Mouse (Mus musculus): ENCODE measurements around the gene Bcorl1. TPM values are rescaled to one million over a fixed set of nuclear protein-coding genes. Genes with fewer than 3 reads are reported as not detected.

Gene Bcorl1
- polyA plus RNA-seq, 1 experiment: 6.8 TPM

DNA sequence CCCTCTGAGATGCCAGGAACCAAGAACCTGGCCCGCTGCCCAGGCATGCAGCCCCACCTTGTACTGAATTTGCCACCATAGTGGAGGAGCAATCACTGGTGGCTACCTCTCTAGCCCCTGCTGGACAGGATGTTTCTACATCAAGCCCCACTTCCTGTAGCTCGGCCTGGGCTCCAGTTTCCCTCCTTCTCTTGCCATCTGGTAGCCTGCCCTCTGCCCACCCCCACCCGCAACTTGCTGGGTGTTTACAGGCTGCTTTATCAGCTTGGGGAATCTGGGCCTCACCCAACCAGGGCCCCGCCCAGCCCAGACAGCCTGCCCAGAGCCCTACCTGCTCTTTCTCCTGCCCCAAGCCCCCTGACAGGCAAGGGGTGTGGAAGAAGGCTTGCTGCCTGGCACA is 97.9 kb downstream of the Bcorl1 start:
- Histone ChIP-seq H3K4me3 (ENCODE audit: low read depth, low read length) (no peak overlapping the region), H3K36me3 (ENCODE audit: control insufficient read depth, insufficient read depth, low read length) (no peaks in the 10 kb centered on the region), H3K4me1 (ENCODE audit: control insufficient read depth, insufficient read depth, insufficient read length, low read length) (peaks cover 40% of the 10 kb centered on the region), H3K27me3 (ENCODE audit: control insufficient read depth, insufficient read depth, low read length) (no peaks in the 10 kb centered on the region), H3K27ac (ENCODE audit: insufficient read depth, low read depth, low read length) (peak overlapping the region; percentile 49)
- no peak for TF ChIP-seq CTCF (IDR thresholded peaks at IDR 0.05; ENCODE audit: extremely low read depth, insufficient read length, insufficient replicate concordance, low read depth, low read length)
- WGBS: 25% methylated on average over 4 of the region's 4 CpGs

DNA sequence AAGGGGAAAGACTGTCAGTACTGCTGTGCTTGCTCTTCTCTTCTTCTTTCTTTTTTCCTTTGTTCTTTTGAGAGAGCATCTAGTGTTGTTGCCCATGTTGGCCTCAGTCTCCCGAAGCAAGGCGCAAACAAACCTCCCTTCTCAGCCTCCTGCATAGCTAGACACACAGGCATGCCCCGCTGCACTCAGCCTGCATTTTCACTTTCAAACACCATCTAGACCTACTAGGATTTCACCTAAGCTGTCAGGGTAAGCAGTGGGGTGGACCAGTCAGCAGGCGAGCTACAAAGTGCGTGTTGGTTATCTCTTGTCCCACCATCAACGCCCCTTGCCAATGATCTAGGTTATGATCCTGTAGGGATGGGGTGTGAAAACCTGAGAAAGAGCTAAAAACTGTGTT is 100.4 kb downstream of the Bcorl1 start:
- no peak for TF ChIP-seq CTCF (IDR thresholded peaks at IDR 0.05; ENCODE audit: extremely low read depth, insufficient read length, insufficient replicate concordance, low read depth, low read length)
- peaks cover 22% of the 10 kb centered on the region for H3K4me1 ChIP-seq (ENCODE audit: control insufficient read depth, insufficient read depth, insufficient read length, low read length)
- 83% methylated on average over 6 of the region's 6 CpGs for WGBS
- no peaks in the 10 kb centered on the region for H3K27me3 ChIP-seq (ENCODE audit: control insufficient read depth, insufficient read depth, low read length)
- no peak overlapping the region for H3K27ac ChIP-seq (ENCODE audit: insufficient read depth, low read depth, low read length)
- H3K4me3 ChIP-seq (ENCODE audit: low read depth, low read length): no peak overlapping the region
- H3K36me3 ChIP-seq (ENCODE audit: control insufficient read depth, insufficient read depth, low read length): no peaks in the 10 kb centered on the region

- Histone ChIP-seq H3K27ac (ENCODE audit: insufficient read depth, low read depth, low read length) (no peak overlapping the region), H3K27me3 (ENCODE audit: control insufficient read depth, insufficient read depth, low read length) (no peaks in the 10 kb centered on the region), H3K4me3 (ENCODE audit: low read depth, low read length) (no peak overlapping the region), H3K4me1 (ENCODE audit: control insufficient read depth, insufficient read depth, insufficient read length, low read length) (peaks cover 19% of the 10 kb centered on the region), H3K36me3 (ENCODE audit: control insufficient read depth, insufficient read depth, low read length) (peaks cover under 1% of the 10 kb centered on the region; the same call in 1 of the 2 replicates)
- 41% methylated on average over 7 of the region's 7 CpGs for WGBS
- no peak for TF ChIP-seq CTCF (IDR thresholded peaks at IDR 0.05; ENCODE audit: extremely low read depth, insufficient read length, insufficient replicate concordance, low read depth, low read length)
- no peak for TF ChIP-seq POLR2A (IDR thresholded peaks at IDR 0.05; ENCODE audit: low read depth, low read length)
Observed at GRCm38 (mm10) chrX:48441954-48442353, 100.8 kb downstream of the Bcorl1 start.

- Histone ChIP-seq H3K4me3 (ENCODE audit: low read depth, low read length) (no peak overlapping the region), H3K27me3 (ENCODE audit: control insufficient read depth, insufficient read depth, low read length) (no peaks in the 10 kb centered on the region), H3K27ac (ENCODE audit: insufficient read depth, low read depth, low read length) (no peak overlapping the region), H3K4me1 (ENCODE audit: control insufficient read depth, insufficient read depth, insufficient read length, low read length) (peaks cover 9% of the 10 kb centered on the region; the same call in 1 of the 2 replicates), H3K36me3 (ENCODE audit: control insufficient read depth, insufficient read depth, low read length) (peaks cover 2% of the 10 kb centered on the region; the same call in 1 of the 2 replicates)
- no peak for TF ChIP-seq POLR2A (IDR thresholded peaks at IDR 0.05; ENCODE audit: low read depth, low read length)
- no peak for TF ChIP-seq CTCF (IDR thresholded peaks at IDR 0.05; ENCODE audit: extremely low read depth, insufficient read length, insufficient replicate concordance, low read depth, low read length)
- 65% methylated on average over 4 of the region's 4 CpGs for WGBS
Observed at GRCm38 (mm10) chrX:48444677-48445076, 103.5 kb downstream of the Bcorl1 start.

DNA sequence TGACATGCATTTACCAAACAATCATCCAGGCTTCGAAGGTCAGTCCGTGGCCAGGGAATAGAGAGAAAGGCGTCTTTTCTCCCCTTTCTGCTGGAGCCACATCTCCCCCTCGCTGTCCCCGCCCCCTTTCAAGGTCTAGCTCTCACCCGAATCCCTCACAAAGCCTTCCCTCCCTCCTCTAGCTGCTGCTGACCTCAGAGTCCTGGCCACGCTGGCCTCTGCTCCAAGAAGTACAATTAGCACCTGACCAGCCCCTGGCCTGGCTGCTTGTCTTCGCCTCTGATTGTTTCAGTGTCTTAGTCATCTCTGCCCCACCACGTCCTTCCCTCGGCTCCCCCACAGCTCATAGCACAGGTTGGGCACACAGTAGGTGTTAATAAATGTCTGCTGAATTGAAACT is 108.5 kb downstream of the Bcorl1 start:
- peaks cover 14% of the 10 kb centered on the region; the same call in 1 of the 2 replicates for H3K4me1 ChIP-seq (ENCODE audit: control insufficient read depth, insufficient read depth, insufficient read length, low read length)
- TF ChIP-seq POLR2A (IDR thresholded peaks at IDR 0.05; ENCODE audit: low read depth, low read length) (no peak), CTCF (IDR thresholded peaks at IDR 0.05; ENCODE audit: extremely low read depth, insufficient read length, insufficient replicate concordance, low read depth, low read length) (no peak)
- 67% methylated on average over 10 of the region's 10 CpGs for WGBS
- H3K27me3 ChIP-seq (ENCODE audit: control insufficient read depth, insufficient read depth, low read length): no peaks in the 10 kb centered on the region
- H3K4me3 ChIP-seq (ENCODE audit: low read depth, low read length): no peak overlapping the region
- no peak overlapping the region for H3K27ac ChIP-seq (ENCODE audit: insufficient read depth, low read depth, low read length)
- peaks cover 2% of the 10 kb centered on the region; the same call in 1 of the 2 replicates for H3K36me3 ChIP-seq (ENCODE audit: control insufficient read depth, insufficient read depth, low read length)

- Histone ChIP-seq H3K4me1 (ENCODE audit: control insufficient read depth, insufficient read depth, insufficient read length, low read length) (peaks cover 17% of the 10 kb centered on the region; the same call in 1 of the 2 replicates), H3K27me3 (ENCODE audit: control insufficient read depth, insufficient read depth, low read length) (no peaks in the 10 kb centered on the region), H3K27ac (ENCODE audit: insufficient read depth, low read depth, low read length) (peak overlapping the region; percentile 94), H3K36me3 (ENCODE audit: control insufficient read depth, insufficient read depth, low read length) (no peaks in the 10 kb centered on the region), H3K4me3 (ENCODE audit: low read depth, low read length) (peak overlapping the region; percentile 99)
- WGBS: 22% methylated on average over 9 of the region's 9 CpGs
- no peak for TF ChIP-seq CTCF (IDR thresholded peaks at IDR 0.05; ENCODE audit: extremely low read depth, insufficient read length, insufficient replicate concordance, low read depth, low read length)
- TF ChIP-seq POLR2A (IDR thresholded peaks at IDR 0.05; ENCODE audit: low read depth, low read length): no peak
Observed at GRCm38 (mm10) chrX:48452231-48452890, 111.2 kb downstream of the Bcorl1 start.

DNA sequence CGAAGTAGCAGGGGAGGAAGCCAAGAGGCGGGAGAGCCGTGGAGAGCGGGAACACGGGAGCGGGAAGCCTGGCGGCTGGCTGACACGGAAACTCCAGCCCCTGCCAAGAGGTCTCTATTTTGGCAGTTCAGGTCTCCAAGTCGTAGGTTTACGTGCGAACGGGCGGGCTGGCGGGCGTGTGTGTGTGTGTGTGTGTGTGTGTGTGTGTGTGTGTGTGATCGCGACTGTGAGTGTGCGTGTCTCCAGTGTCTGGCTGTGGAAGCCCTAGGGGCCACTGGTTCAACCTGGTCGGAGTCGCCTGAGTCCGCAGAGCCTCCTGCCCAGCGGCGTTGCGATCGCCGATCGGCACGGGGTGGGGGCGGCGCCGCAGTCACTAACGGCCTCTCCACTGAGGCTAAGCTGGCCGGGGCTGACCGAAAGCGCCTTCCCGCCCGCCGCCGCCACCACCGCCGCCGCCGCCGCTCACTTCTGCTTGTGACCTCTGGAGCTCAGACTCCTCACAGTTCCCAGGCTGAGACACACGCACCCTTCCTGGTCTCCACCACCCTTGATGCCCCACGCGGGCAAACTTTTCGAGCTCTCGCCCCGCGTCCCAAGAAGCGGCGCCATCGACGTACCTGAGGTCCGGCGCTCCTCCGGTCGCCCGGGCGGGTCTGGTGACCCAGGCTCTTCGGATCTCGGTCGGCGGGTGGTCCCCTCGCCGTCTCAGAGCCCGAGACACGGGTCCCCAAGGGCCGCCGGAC is 111.9 kb downstream of the Bcorl1 start:
- TF ChIP-seq CTCF (IDR thresholded peaks at IDR 0.05; ENCODE audit: extremely low read depth, insufficient read length, insufficient replicate concordance, low read depth, low read length) (no peak), POLR2A (IDR thresholded peaks at IDR 0.05; ENCODE audit: low read depth, low read length) (0 out of 2 replicates have a peak, but pooled peaks have one; percentile 13)
- WGBS: 18% methylated on average over 62 of the region's 71 CpGs
- Histone ChIP-seq H3K27ac (ENCODE audit: insufficient read depth, low read depth, low read length) (peak overlapping the region; percentile 94), H3K4me1 (ENCODE audit: control insufficient read depth, insufficient read depth, insufficient read length, low read length) (peaks cover 17% of the 10 kb centered on the region; the same call in 1 of the 2 replicates), H3K27me3 (ENCODE audit: control insufficient read depth, insufficient read depth, low read length) (no peaks in the 10 kb centered on the region), H3K4me3 (ENCODE audit: low read depth, low read length) (peak overlapping the region; percentile 99), H3K36me3 (ENCODE audit: control insufficient read depth, insufficient read depth, low read length) (no peaks in the 10 kb centered on the region)
